Mouse (Mus musculus) MEL (cell line): ENCODE measurements around the gene Vsir. TPM values are rescaled to one million over a fixed set of nuclear protein-coding genes. Genes with fewer than 3 reads are reported as not detected.

Experiments used
- DNase-seq: peaks from one replicate; pipeline ENCODE4 v3.0.0; 2011; ENCODE audit warnings: low read depth, low spot score
- H3K27ac ChIP-seq: 2 replicates; pipeline ENCODE4 v1.5.1; 2012; ENCODE audit warnings: low read depth, mild to moderate bottlenecking, control low read depth, low read length, moderate library complexity; ENCODE audit not compliant: control insufficient read depth
- H3K27me3 ChIP-seq, 2 experiments: fragments of 150-350 bp in 1 of 2; sonication (generic) in 1 of 2; 2 replicates each; pipeline ENCODE4 v1.6.1; 2012; ENCODE audit warnings: low read length in 2 of 2, mild to moderate bottlenecking in 2 of 2, improper control_type of control experiment in 1 of 2, moderate library complexity in 1 of 2; ENCODE audit not compliant: insufficient read depth in 2 of 2, control insufficient read depth in 1 of 2
- H3K36me3 ChIP-seq, 2 experiments: 2 replicates each; pipeline ENCODE4 v1.6.1; 2012 to 2014; ENCODE audit warnings: low read length in 2 of 2, improper control_type of control experiment in 1 of 2, inconsistent platforms in 1 of 2, mild to moderate bottlenecking in 1 of 2; ENCODE audit not compliant: insufficient read depth in 2 of 2, control insufficient read depth in 1 of 2
- H3K4me1 ChIP-seq, 2 experiments: fragments of 150-350 bp in 1 of 2; sonication (generic) in 1 of 2; 2 replicates each; pipeline ENCODE4 v1.6.1; 2012; ENCODE audit warnings: low read length in 2 of 2, improper control_type of control experiment in 1 of 2, mild to moderate bottlenecking in 1 of 2; ENCODE audit not compliant: insufficient read depth in 2 of 2, control insufficient read depth in 1 of 2
- H3K4me3 ChIP-seq, 2 experiments: fragments of 150-350 bp in 1 of 2; sonication (generic) in 1 of 2; 2 replicates each; pipeline ENCODE4 v1.5.1; 2012; ENCODE audit warnings: low read depth in 2 of 2, low read length in 2 of 2, mild to moderate bottlenecking in 2 of 2, moderate library complexity in 2 of 2, control low read depth in 1 of 2, improper control_type of control experiment in 1 of 2; ENCODE audit not compliant: control insufficient read depth in 1 of 2, insufficient read depth in 1 of 2
- H3K79me2 ChIP-seq: 2 replicates; pipeline ENCODE4 v1.6.1; 2012; ENCODE audit warnings: mild to moderate bottlenecking, low read length, moderate library complexity; ENCODE audit not compliant: control insufficient read depth, poor library complexity, insufficient read depth
- H3K9ac ChIP-seq: 2 replicates; pipeline ENCODE4 v1.6.1; 2012; ENCODE audit warnings: low read depth, mild to moderate bottlenecking, control low read depth, low read length, moderate library complexity; ENCODE audit not compliant: control insufficient read depth, poor library complexity, severe bottlenecking
- H3K9me3 ChIP-seq: fragments of 150-350 bp; sonication (generic); replicated peaks from 2 replicates; pipeline ENCODE4 v1.6.1; 2012; ENCODE audit warnings: mild to moderate bottlenecking, low read length, improper control_type of control experiment, moderate library complexity; ENCODE audit not compliant: insufficient read depth
- CHD2 ChIP-seq: IDR thresholded peaks from 2 replicates; pipeline ENCODE4 v1.6.1; 2011; ENCODE audit warnings: low read length, improper control_type of control experiment
- E2F4 ChIP-seq: IDR thresholded peaks from 2 replicates; pipeline ENCODE4 v1.6.1; 2011; ENCODE audit warnings: low read depth, low read length, improper control_type of control experiment, borderline replicate concordance
- ELF1 ChIP-seq: IDR thresholded peaks from 2 replicates; pipeline ENCODE4 v1.6.1; 2014; ENCODE audit warnings: low read depth, mild to moderate bottlenecking, inconsistent platforms, low read length, improper control_type of control experiment, moderate library complexity
- EP300 ChIP-seq, 2 experiments: IDR thresholded peaks; 2 replicates each; pipeline ENCODE4 v1.6.1; 2011; ENCODE audit warnings: improper control_type of control experiment in 2 of 2, low read length in 2 of 2, low read depth in 1 of 2, mild to moderate bottlenecking in 1 of 2
- ETS1 ChIP-seq: IDR thresholded peaks from 2 replicates; pipeline ENCODE4 v1.6.1; 2012; ENCODE audit warnings: low read depth, mild to moderate bottlenecking, inconsistent platforms, low read length, improper control_type of control experiment, moderate library complexity
- GABPA ChIP-seq: IDR thresholded peaks from 2 replicates; pipeline ENCODE4 v1.6.1; 2012; ENCODE audit warnings: low read depth, mild to moderate bottlenecking, inconsistent platforms, low read length, improper control_type of control experiment, moderate library complexity
- HCFC1 ChIP-seq: IDR thresholded peaks from 2 replicates; pipeline ENCODE4 v1.6.1; 2012; ENCODE audit warnings: low read depth, mild to moderate bottlenecking, inconsistent platforms, low read length, improper control_type of control experiment, moderate library complexity
- JUND ChIP-seq: IDR thresholded peaks from 2 replicates; pipeline ENCODE4 v1.6.1; 2011; ENCODE audit warnings: low read depth, mild to moderate bottlenecking, improper control_type of control experiment, low read length
- KAT2A ChIP-seq: conservative IDR thresholded peaks from 2 replicates; pipeline ENCODE4 v1.6.1; 2012; ENCODE audit warnings: low read depth, low read length, improper control_type of control experiment, inconsistent platforms
- MAX ChIP-seq: IDR thresholded peaks from 2 replicates; pipeline ENCODE4 v1.6.1; 2011; ENCODE audit warnings: low read length, improper control_type of control experiment
- MAZ ChIP-seq: IDR thresholded peaks from 2 replicates; pipeline ENCODE4 v1.6.1; 2012; ENCODE audit warnings: low read depth, mild to moderate bottlenecking, inconsistent platforms, low read length, improper control_type of control experiment
- MXI1 ChIP-seq: IDR thresholded peaks from 2 replicates; pipeline ENCODE4 v1.6.1; 2011; ENCODE audit warnings: mild to moderate bottlenecking, low read depth, low read length, improper control_type of control experiment
- MYB ChIP-seq: IDR thresholded peaks from 2 replicates; pipeline ENCODE4 v1.6.1; 2011; ENCODE audit warnings: mild to moderate bottlenecking, low read depth, low read length, improper control_type of control experiment
- NRF1 ChIP-seq: IDR thresholded peaks from 2 replicates; pipeline ENCODE4 v1.6.1; 2014; ENCODE audit warnings: low read depth, mild to moderate bottlenecking, inconsistent platforms, low read length, improper control_type of control experiment, moderate library complexity; ENCODE audit not compliant: poor library complexity, insufficient read depth, severe bottlenecking
- POLR2A ChIP-seq, 2 experiments: IDR thresholded peaks; 2 replicates each; pipeline ENCODE4 v1.6.1; 2011 to 2012; ENCODE audit warnings: low read length in 2 of 2, mild to moderate bottlenecking in 2 of 2, control low read depth in 1 of 2, improper control_type of control experiment in 1 of 2, low read depth in 1 of 2, moderate library complexity in 1 of 2; ENCODE audit not compliant: control insufficient read depth in 1 of 2, insufficient read depth in 1 of 2, poor library complexity in 1 of 2
- POLR2AphosphoS2 ChIP-seq: IDR thresholded peaks from 2 replicates; pipeline ENCODE4 v1.6.1; 2011; ENCODE audit warnings: low read length, improper control_type of control experiment
- RCOR1 ChIP-seq: IDR thresholded peaks from 2 replicates; pipeline ENCODE4 v1.6.1; 2012; ENCODE audit warnings: low read depth, mild to moderate bottlenecking, inconsistent platforms, low read length, improper control_type of control experiment
- SMC3 ChIP-seq: IDR thresholded peaks from 2 replicates; pipeline ENCODE4 v1.6.1; 2011; ENCODE audit warnings: low read depth, low read length, improper control_type of control experiment
- TCF12 ChIP-seq: IDR thresholded peaks from 2 replicates; pipeline ENCODE4 v1.6.1; 2014; ENCODE audit warnings: low read depth, mild to moderate bottlenecking, inconsistent platforms, low read length, improper control_type of control experiment, moderate library complexity
- ZC3H11A ChIP-seq: IDR thresholded peaks from 2 replicates; pipeline ENCODE4 v1.6.1; 2012; ENCODE audit warnings: low read depth, mild to moderate bottlenecking, inconsistent platforms, low read length, improper control_type of control experiment
- ZMIZ1 ChIP-seq: IDR thresholded peaks from 2 replicates; pipeline ENCODE4 v1.6.1; 2012; ENCODE audit warnings: low read depth, mild to moderate bottlenecking, inconsistent platforms, low read length, improper control_type of control experiment, moderate library complexity
- ZNF384 ChIP-seq: IDR thresholded peaks from 2 replicates; pipeline ENCODE4 v1.6.1; 2012; ENCODE audit warnings: low read depth, mild to moderate bottlenecking, inconsistent platforms, low read length, improper control_type of control experiment
- polyA plus RNA-seq, 2 experiments: library from polyadenylated mRNA; stranded (reverse) in 1 of 2; unstranded in 1 of 2; fragments of >175 nt in 1 of 2; fragments of >200 nt in 1 of 2; gene quantifications; 2 replicates each; pipeline versions ENCODE4 v1.2.1 to v1.2.4; 2012; ENCODE audit warnings: low replicate concordance in 2 of 2, low read depth in 1 of 2; ENCODE audit not compliant: insufficient read length in 2 of 2, insufficient read depth in 1 of 2, missing spikeins in 1 of 2
- total RNA-seq: library from RNA; depleted of rRNA; stranded (reverse); fragments of 300-350 nt; gene quantifications from 2 replicates; pipeline ENCODE4 v1.2.3, GENCODE M21; 2012

Gene Vsir
- total and polyA plus RNA-seq, 3 experiments = 10.6 to 11.2 TPM; not detected in 1

- no peaks in the 10 kb centered on the region for H3K27me3 ChIP-seq
- no peak for TF ChIP-seq GABPA
- no peak for TF ChIP-seq TCF12
- no peak for TF ChIP-seq EP300 (IDR thresholded peaks at IDR 0.05; ENCODE audit: low read depth in 1 of 2, low read length in 2 of 2)
- no peak for TF ChIP-seq ZNF384
- no peak for TF ChIP-seq ELF1
- TF ChIP-seq JUND = no peak
- TF ChIP-seq, all 39 proteins: peak for 0
- Histone ChIP-seq H3K79me2 (no peaks in the 10 kb centered on the region), H3K4me3 (no peak overlapping the region), H3K9ac (no peak overlapping the region), H3K27ac (no peak overlapping the region), H3K4me1 (no peaks in the 10 kb centered on the region), H3K9me3 (no peaks in the 10 kb centered on the region), H3K36me3 (no peaks in the 10 kb centered on the region)
- no peak for DNase-seq
These were observed 15.6 kb downstream of the Vsir start for GRCm38 (mm10) chr10:60362310-60362628.

GRCm38 (mm10) chr10:60363426-60363825, 16.8 kb downstream of the Vsir start:
- Histone ChIP-seq H3K79me2 (no peaks in the 10 kb centered on the region), H3K9ac (no peak overlapping the region), H3K27ac (no peak overlapping the region), H3K27me3 (no peaks in the 10 kb centered on the region), H3K36me3 (no peaks in the 10 kb centered on the region), H3K4me3 (no peak overlapping the region), H3K9me3 (no peaks in the 10 kb centered on the region), H3K4me1 (no peaks in the 10 kb centered on the region)
- DNase-seq = no peak
- TF ChIP-seq HCFC1 (no peak), POLR2A (IDR thresholded peaks at IDR 0.05; ENCODE audit: control insufficient read depth in 1 of 2, insufficient read depth in 1 of 2, low read depth in 1 of 2, low read length in 2 of 2, poor library complexity in 1 of 2) (no peak), JUND (no peak), ZNF384 (no peak), MAX (no peak), EP300 (IDR thresholded peaks at IDR 0.05; ENCODE audit: low read depth in 1 of 2, low read length in 2 of 2) (no peak), RCOR1 (no peak), ETS1 (no peak), KAT2A (no peak)

- no peak for DNase-seq
- Histone ChIP-seq H3K9me3 (no peaks in the 10 kb centered on the region), H3K27me3 (no peaks in the 10 kb centered on the region), H3K4me1 (0 out of 4 replicates have a peak, but pooled peaks cover 0 to 2% of the 10 kb centered on the region in 2 experiments), H3K79me2 (no peaks in the 10 kb centered on the region), H3K27ac (no peak overlapping the region), H3K9ac (no peak overlapping the region), H3K36me3 (no peaks in the 10 kb centered on the region), H3K4me3 (no peak overlapping the region)
- TF ChIP-seq HCFC1 (no peak), POLR2A (IDR thresholded peaks at IDR 0.05; ENCODE audit: control insufficient read depth in 1 of 2, insufficient read depth in 1 of 2, low read depth in 1 of 2, low read length in 2 of 2, poor library complexity in 1 of 2) (no peak), POLR2AphosphoS2 (no peak), MXI1 (no peak), NRF1 (no peak), MAX (no peak), CHD2 (no peak), SMC3 (no peak), ZMIZ1 (no peak), MYB (no peak), MAZ (no peak), ZC3H11A (no peak), EP300 (IDR thresholded peaks at IDR 0.05; ENCODE audit: low read depth in 1 of 2, low read length in 2 of 2) (no peak), RCOR1 (no peak), E2F4 (no peak)
These were observed 20.5 kb downstream of the Vsir start for GRCm38 (mm10) chr10:60367145-60367544.
